Mouse (Mus musculus) kidney, embryonic 14.5 days (tissue): Measurements from ENCODE around the gene Egln1. TPM values are rescaled to one million over a fixed set of nuclear protein-coding genes. Genes with fewer than 3 reads are reported as not detected.

Source experiments
- ATAC-seq: fragments of 200-750 bp; cut with Nextera tagmentation; 2 replicates; pipeline ENCODE4 v1.8.0; 2017; ENCODE audit warnings: moderate number of reproducible peaks, mild to moderate bottlenecking, moderate TSS enrichment, moderate library complexity; ENCODE audit not compliant: low FRiP score, low TSS enrichment
- H3K27ac ChIP-seq: fragments of 300-500 bp; sonication (generic); 2 replicates; pipeline ENCODE4 v1.5.1; 2014; ENCODE audit warnings: low read depth, mild to moderate bottlenecking, low read length, moderate library complexity, mixed read lengths
- H3K27me3 ChIP-seq: fragments of 300-500 bp; sonication (generic); 2 replicates; pipeline ENCODE4 v1.6.1; 2014; ENCODE audit warnings: mild to moderate bottlenecking, low read length; ENCODE audit not compliant: control insufficient read depth, insufficient read depth
- H3K36me3 ChIP-seq: fragments of 300-500 bp; sonication (generic); 2 replicates; pipeline ENCODE4 v1.6.1; 2014; ENCODE audit warnings: low read length, mixed read lengths; ENCODE audit not compliant: control insufficient read depth, insufficient read depth
- H3K4me1 ChIP-seq: fragments of 300-500 bp; sonication (generic); 2 replicates; pipeline ENCODE4 v1.6.1; 2014; ENCODE audit warnings: low read length, mixed read lengths; ENCODE audit not compliant: control insufficient read depth, insufficient read depth
- H3K4me2 ChIP-seq: fragments of 300-500 bp; sonication (generic); replicated peaks from 2 replicates; pipeline ENCODE4 v1.6.1; 2014; ENCODE audit warnings: low read depth, mild to moderate bottlenecking, low read length
- H3K4me3 ChIP-seq: fragments of 300-500 bp; sonication (generic); 2 replicates; pipeline ENCODE4 v1.5.1; 2014; ENCODE audit warnings: mild to moderate bottlenecking, low read length
- H3K9ac ChIP-seq: fragments of 300-500 bp; sonication (generic); 2 replicates; pipeline ENCODE4 v1.6.1; 2014; ENCODE audit warnings: low read depth, mild to moderate bottlenecking, low read length, moderate library complexity
- H3K9me3 ChIP-seq: fragments of 300-500 bp; sonication (generic); 2 replicates; pipeline ENCODE4 v1.6.1; 2016; ENCODE audit warnings: low read length; ENCODE audit not compliant: control insufficient read depth
- WGBS: fragments of 180-500 bp; shearing (Covaris S2); extraction: QIAGEN DNeasy Blood & Tissue Kit; methylation state at CpG from one replicate; pipeline ENCODE4 v1.1.7; 2014; 5-methylcytosine and 5-hydroxymethylcytosine counted together
- polyA plus RNA-seq: library from polyadenylated mRNA; unstranded; fragments of >200 nt; fragmentation: Nextera tagmentation; extraction: Ambion mirVana; gene quantifications from 2 replicates; pipeline ENCODE4 v1.2.1, GENCODE M21; 2014

The Egln1 gene
- polyA plus RNA-seq, 1 experiment from 2014 or later: 15.8 TPM

DNA sequence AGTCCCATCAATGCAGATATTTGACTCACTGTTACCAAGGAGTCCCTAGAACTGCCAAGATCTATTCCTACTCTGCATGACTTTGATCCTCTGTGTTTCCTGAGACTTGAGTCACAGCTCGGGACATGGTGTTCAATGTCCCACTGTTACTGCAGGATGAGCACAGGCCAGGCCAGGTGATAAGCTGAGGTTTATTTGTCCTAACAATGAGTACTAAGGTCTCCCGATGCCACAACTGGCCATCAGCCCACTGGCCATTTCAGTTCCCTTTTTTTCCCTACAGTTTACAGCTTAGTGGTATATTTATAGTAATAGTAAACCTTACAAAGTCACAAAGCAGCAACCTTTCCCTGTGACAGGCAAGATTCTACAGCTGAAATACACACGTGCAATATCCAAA is 16.7 kb downstream of the Egln1 start:
- Histone ChIP-seq H3K4me2 (no peak overlapping the region), H3K4me1 (no peaks in the 10 kb centered on the region), H3K9ac (no peak overlapping the region), H3K9me3 (no peaks in the 10 kb centered on the region), H3K4me3 (no peak overlapping the region), H3K27me3 (no peaks in the 10 kb centered on the region), H3K36me3 (no peaks in the 10 kb centered on the region; the same call in 1 of the 2 replicates), H3K27ac (no peak overlapping the region)
- ATAC-seq: no peak
- WGBS: 86% methylated on average over 3 of the region's 3 CpGs

DNA sequence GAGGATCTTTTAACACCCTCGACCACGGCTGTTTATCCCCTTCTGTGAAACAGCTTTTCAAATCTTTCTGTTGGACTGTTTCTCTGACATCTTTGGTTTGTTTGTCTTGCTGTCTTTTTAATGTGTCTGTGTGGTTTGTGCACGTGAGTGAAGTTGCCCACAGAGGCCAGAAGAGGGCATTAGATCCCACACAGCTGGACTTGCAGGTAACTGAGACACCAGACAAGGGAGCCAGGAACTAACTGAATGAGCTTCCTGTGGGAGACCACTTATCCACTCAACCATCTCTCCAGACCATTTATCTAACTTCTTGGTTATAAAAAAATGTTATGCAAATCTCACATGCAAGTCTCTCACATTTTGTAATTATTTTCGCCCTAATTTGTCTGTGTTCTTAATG is 18.5 kb downstream of the Egln1 start:
- H3K36me3 ChIP-seq: no peaks in the 10 kb centered on the region; the same call in 1 of the 2 replicates
- no peak overlapping the region for H3K4me3 ChIP-seq
- 77% methylated on average over 4 of the region's 4 CpGs for WGBS
- H3K9ac ChIP-seq: no peak overlapping the region
- ATAC-seq: no peak
- H3K27me3 ChIP-seq: no peaks in the 10 kb centered on the region
- H3K9me3 ChIP-seq: no peaks in the 10 kb centered on the region
- no peak overlapping the region for H3K4me2 ChIP-seq
- no peaks in the 10 kb centered on the region for H3K4me1 ChIP-seq
- H3K27ac ChIP-seq: no peak overlapping the region

- Histone ChIP-seq H3K27ac (no peak overlapping the region), H3K9ac (no peak overlapping the region), H3K27me3 (no peaks in the 10 kb centered on the region), H3K4me3 (no peak overlapping the region), H3K36me3 (no peaks in the 10 kb centered on the region; the same call in 1 of the 2 replicates), H3K9me3 (no peaks in the 10 kb centered on the region), H3K4me2 (no peak overlapping the region), H3K4me1 (no peaks in the 10 kb centered on the region)
- 84% methylated on average over 13 of the region's 13 CpGs for WGBS
- no peak for ATAC-seq
Observed at GRCm38 (mm10) chr8:124930086-124930485, 19.0 kb downstream of the Egln1 start.

DNA sequence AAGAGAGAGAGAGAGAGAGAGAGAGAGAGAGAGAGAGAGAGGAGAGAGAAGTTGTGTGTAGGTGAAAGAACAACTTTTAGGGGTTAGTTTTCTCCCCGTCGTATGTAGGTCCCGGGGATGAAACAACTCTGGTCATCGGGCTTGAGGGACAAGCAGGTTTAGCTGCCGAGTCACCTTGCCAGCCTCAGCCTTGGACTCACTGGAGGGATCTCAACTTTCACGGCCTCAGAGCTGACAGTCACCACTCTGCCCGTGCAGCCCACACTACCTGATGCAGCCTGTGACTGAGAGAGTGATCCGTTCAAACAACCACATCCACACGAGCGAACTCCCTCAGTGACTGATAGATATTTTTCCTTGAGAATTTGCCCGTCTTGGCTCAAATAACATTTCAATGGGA is 20.1 kb downstream of the Egln1 start:
- no peak overlapping the region for H3K4me3 ChIP-seq
- no peak overlapping the region for H3K27ac ChIP-seq
- H3K36me3 ChIP-seq: no peaks in the 10 kb centered on the region; the same call in 1 of the 2 replicates
- H3K9me3 ChIP-seq: no peaks in the 10 kb centered on the region
- H3K27me3 ChIP-seq: no peaks in the 10 kb centered on the region
- 79% methylated on average over 11 of the region's 11 CpGs for WGBS
- no peak for ATAC-seq
- no peak overlapping the region for H3K9ac ChIP-seq
- no peak overlapping the region for H3K4me2 ChIP-seq
- no peaks in the 10 kb centered on the region for H3K4me1 ChIP-seq

DNA sequence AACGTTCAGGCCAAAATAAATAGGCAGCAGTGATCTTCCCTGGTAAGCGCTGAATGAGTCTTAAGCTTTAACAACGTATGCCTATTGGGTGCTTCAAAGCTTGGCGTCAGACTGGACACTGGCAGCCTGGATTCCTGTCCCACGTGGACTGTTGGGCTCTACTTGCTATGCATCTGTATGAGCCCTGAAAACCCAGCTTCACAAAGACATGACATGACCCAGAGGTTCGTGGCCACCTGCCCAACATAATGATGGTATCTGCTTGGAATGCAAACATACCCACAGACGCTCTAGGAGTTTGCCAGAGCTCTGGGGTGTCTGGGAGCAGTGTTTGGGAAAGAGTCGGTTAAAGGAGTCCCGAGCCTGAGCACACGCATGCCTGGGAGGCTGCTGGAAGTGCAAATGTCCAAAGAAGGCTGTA is 22.8 kb downstream of the Egln1 start:
- Histone ChIP-seq H3K27ac (no peak overlapping the region), H3K9ac (no peak overlapping the region), H3K36me3 (no peaks in the 10 kb centered on the region; the same call in 1 of the 2 replicates), H3K4me3 (no peak overlapping the region), H3K4me2 (no peak overlapping the region), H3K9me3 (no peaks in the 10 kb centered on the region), H3K27me3 (no peaks in the 10 kb centered on the region), H3K4me1 (no peaks in the 10 kb centered on the region)
- no peak for ATAC-seq
- WGBS: 74% methylated on average over 10 of the region's 10 CpGs

- Histone ChIP-seq H3K9ac (no peak overlapping the region), H3K4me1 (no peaks in the 10 kb centered on the region), H3K4me2 (no peak overlapping the region), H3K9me3 (no peaks in the 10 kb centered on the region), H3K36me3 (no peaks in the 10 kb centered on the region; the same call in 1 of the 2 replicates), H3K27ac (no peak overlapping the region), H3K4me3 (no peak overlapping the region), H3K27me3 (no peaks in the 10 kb centered on the region)
- WGBS: 54% methylated on average over 14 of the region's 14 CpGs
- ATAC-seq: no peak
Observed at GRCm38 (mm10) chr8:124925544-124926266, 23.4 kb downstream of the Egln1 start.

DNA sequence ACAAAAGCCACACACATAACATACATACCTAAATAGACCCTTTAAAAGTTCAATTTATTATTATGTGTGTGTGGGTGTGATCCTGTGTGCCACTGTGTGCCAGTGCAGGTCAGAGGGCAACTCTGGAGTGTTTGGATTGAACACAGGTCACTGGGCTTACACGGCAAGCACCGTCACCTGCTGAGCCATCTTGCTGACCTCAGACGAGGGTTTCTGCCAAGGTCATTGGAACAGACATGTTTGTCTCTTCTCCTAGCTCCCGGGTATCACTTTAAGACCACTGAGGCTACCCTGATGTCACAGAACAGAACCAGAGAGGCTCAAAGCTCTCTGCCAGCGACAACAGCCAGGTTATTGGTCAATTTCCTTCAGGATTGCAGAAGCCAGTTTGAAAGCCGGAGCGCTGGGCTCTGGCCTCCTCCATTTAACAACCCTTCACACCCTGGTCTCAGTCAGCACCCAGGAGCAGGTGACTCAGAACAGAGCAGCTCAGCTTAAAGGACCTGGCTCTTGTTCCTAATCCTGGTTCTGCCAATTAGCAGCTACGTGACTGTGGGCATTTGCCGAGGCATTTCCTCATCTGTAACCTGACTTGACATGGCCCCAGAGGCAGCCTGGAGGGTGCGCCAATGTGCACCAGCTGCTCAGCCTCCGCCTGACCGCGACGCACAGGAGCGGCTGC is 25.0 kb downstream of the Egln1 start:
- Histone ChIP-seq H3K4me3 (no peak overlapping the region), H3K4me1 (no peaks in the 10 kb centered on the region), H3K4me2 (no peak overlapping the region), H3K27me3 (no peaks in the 10 kb centered on the region), H3K9ac (no peak overlapping the region), H3K9me3 (no peaks in the 10 kb centered on the region), H3K36me3 (no peaks in the 10 kb centered on the region; the same call in 1 of the 2 replicates), H3K27ac (no peak overlapping the region)
- WGBS: 77% methylated on average over 15 of the region's 15 CpGs
- no peak for ATAC-seq

- Histone ChIP-seq H3K36me3 (no peaks in the 10 kb centered on the region; the same call in 1 of the 2 replicates), H3K4me2 (no peak overlapping the region), H3K4me3 (no peak overlapping the region), H3K9me3 (no peaks in the 10 kb centered on the region), H3K27ac (no peak overlapping the region), H3K9ac (no peak overlapping the region), H3K27me3 (no peaks in the 10 kb centered on the region), H3K4me1 (no peaks in the 10 kb centered on the region)
- 83% methylated on average over 11 of the region's 11 CpGs for WGBS
- ATAC-seq: no peak
Observed at GRCm38 (mm10) chr8:124922490-124923089, 26.5 kb downstream of the Egln1 start.
